Mouse (Mus musculus) lung, postnatal 0 days (tissue): ENCODE results near the gene Ifnar1. TPM values are rescaled to one million over a fixed set of nuclear protein-coding genes. Genes with fewer than 3 reads are reported as not detected.

Experiments
- ATAC-seq: fragments of 200-750 bp; cut with Nextera tagmentation; 2 replicates; pipeline ENCODE4 v1.8.0; 2017; ENCODE audit warnings: moderate library complexity
- DNase-seq: peaks from one replicate; pipeline ENCODE4 v3.0.0-alpha.2; 2016; ENCODE audit warnings: low spot score
- H3K27ac ChIP-seq: fragments of 300-500 bp; sonication (generic); 2 replicates; pipeline ENCODE4 v1.5.1; 2014; ENCODE audit warnings: antibody characterized with exemption, mild to moderate bottlenecking, low read length, mixed read lengths
- H3K27me3 ChIP-seq: fragments of 300-500 bp; sonication (generic); replicated peaks from 2 replicates; pipeline ENCODE4 v1.6.1; 2014; ENCODE audit warnings: low read length, mixed read lengths; ENCODE audit not compliant: insufficient read depth
- H3K36me3 ChIP-seq: fragments of 300-500 bp; sonication (generic); 2 replicates; pipeline ENCODE4 v1.6.1; 2014; ENCODE audit warnings: low read length, mixed read lengths; ENCODE audit not compliant: insufficient read depth
- H3K4me1 ChIP-seq: fragments of 300-500 bp; sonication (generic); 2 replicates; pipeline ENCODE4 v1.6.1; 2014; ENCODE audit warnings: antibody characterized with exemption, low read depth, low read length, mixed read lengths; ENCODE audit not compliant: insufficient read depth
- H3K4me2 ChIP-seq: fragments of 300-500 bp; sonication (generic); replicated peaks from 2 replicates; pipeline ENCODE4 v1.6.1; 2014; ENCODE audit warnings: low read depth, mild to moderate bottlenecking, low read length, moderate library complexity, mixed read lengths
- H3K4me3 ChIP-seq: fragments of 300-500 bp; sonication (generic); 2 replicates; pipeline ENCODE4 v1.5.1; 2014; ENCODE audit warnings: low read depth, low read length
- H3K9ac ChIP-seq: fragments of 300-500 bp; sonication (generic); replicated peaks from 2 replicates; pipeline ENCODE4 v1.6.1; 2014; ENCODE audit warnings: low read depth, mild to moderate bottlenecking
- H3K9me3 ChIP-seq: fragments of 300-500 bp; sonication (generic); 2 replicates; pipeline ENCODE4 v1.6.1; 2016; ENCODE audit warnings: low read length, mixed read lengths
- CTCF ChIP-seq: IDR thresholded peaks from 2 replicates; pipeline ENCODE4 v1.5.1; 2016; ENCODE audit warnings: antibody characterized with exemption, mild to moderate bottlenecking
- EP300 ChIP-seq: IDR thresholded peaks from 2 replicates; pipeline ENCODE4 v1.6.1; 2016; ENCODE audit warnings: antibody characterized with exemption, mild to moderate bottlenecking, control low read depth
- WGBS: fragments of 180-500 bp; shearing (Covaris S2); extraction: QIAGEN DNeasy Blood & Tissue Kit; methylation state at CpG from one replicate; pipeline ENCODE4 v1.1.7; 2014; 5-methylcytosine and 5-hydroxymethylcytosine counted together
- polyA plus RNA-seq: library from polyadenylated mRNA; unstranded; fragments of >200 nt; fragmentation: Nextera tagmentation; extraction: Ambion mirVana; gene quantifications from 2 replicates; pipeline ENCODE4 v1.2.1, GENCODE M21; 2015

Ifnar1 gene
- polyA plus RNA-seq, 1 experiment from 2014 or later, result 40.3 TPM

- Histone ChIP-seq H3K4me1 (no peaks in the 10 kb centered on the region), H3K4me3 (no peak overlapping the region), H3K9me3 (no peaks in the 10 kb centered on the region), H3K9ac (no peak overlapping the region), H3K4me2 (no peak overlapping the region), H3K27ac (no peak overlapping the region), H3K36me3 (no peaks in the 10 kb centered on the region), H3K27me3 (peaks cover 5% of the 10 kb centered on the region; the same call in 1 of the 2 replicates)
- TF ChIP-seq CTCF, result no peak
- no peak for TF ChIP-seq EP300
- 60% methylated on average over 6 of the region's 6 CpGs for WGBS
- ATAC-seq, result no peak
- no peak for DNase-seq
Measured at GRCm38 (mm10) chr16:91531856-91532255, 46.8 kb downstream of the Ifnar1 start.

DNA sequence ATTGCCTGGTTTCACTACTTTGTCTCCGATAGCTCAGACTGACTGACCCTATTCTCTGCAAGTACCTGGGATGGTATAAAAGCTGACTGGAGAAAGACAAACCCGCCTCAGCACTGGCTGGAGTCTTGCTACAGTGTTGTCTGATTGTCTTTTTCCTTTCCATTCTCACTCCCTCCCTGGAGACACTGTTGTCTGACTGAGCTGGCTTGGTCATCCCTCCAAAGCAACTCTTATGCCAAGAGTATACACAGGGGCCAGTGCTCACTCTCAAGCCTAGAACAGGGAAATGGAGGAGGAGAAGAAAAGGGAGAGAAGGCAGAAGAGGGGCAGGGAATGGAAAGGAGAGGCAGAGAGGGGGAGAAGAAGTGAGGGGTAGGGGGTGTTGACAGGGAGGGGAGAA lies 47.4 kb downstream of the Ifnar1 start:
- Histone ChIP-seq H3K9me3 (no peaks in the 10 kb centered on the region), H3K9ac (no peak overlapping the region), H3K27me3 (peaks cover 5% of the 10 kb centered on the region; the same call in 1 of the 2 replicates), H3K4me3 (no peak overlapping the region), H3K27ac (no peak overlapping the region), H3K4me2 (no peak overlapping the region), H3K4me1 (no peaks in the 10 kb centered on the region), H3K36me3 (no peaks in the 10 kb centered on the region)
- DNase-seq (no peak), ATAC-seq (no peak)
- TF ChIP-seq EP300 (no peak), CTCF (no peak)
- WGBS, result 58% methylated on average over 2 of the region's 2 CpGs

DNA sequence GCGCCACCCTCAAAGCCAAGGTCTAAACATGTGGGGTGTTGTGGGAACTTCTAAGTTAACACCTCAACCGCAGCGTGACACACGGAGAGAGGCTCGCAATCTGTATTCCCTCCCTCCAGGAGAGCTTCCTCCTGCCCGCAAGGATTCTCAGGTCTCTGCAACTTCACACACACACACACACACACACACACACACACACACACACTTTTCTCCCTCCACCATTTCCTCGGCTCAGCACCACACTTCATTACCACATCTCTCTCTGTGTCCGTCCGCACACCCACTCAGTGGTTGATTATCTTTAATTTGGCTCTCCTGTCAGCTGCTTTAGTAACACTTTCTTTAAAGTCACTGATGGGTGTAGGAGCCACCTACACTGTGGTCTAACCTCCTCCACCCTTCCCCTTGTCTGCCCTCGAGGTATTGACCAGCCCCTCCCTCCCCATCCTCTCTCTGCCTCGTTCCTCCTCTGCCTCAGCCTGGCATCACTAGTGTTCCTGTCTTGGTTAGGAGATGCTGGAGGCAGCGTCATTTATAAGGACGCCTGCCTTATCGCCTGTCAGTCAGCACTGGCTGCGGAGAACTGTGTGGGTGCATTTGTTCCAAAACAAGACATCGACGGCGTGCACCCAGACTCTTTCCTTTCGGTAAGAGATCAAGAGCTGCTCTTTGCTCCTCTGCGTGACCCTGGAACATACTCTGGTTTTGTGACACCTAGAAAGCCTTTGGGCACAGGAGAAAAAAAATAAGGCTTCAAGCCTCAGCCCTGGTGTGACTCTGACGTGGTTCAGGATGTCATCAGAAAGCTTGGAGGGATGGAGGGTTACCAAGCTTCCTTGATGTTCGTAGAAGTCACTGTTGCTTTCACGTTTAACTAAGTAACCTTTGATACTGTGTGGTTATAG lies 48.3 kb downstream of the Ifnar1 start:
- no peak for ATAC-seq
- DNase-seq, result no peak
- H3K36me3 ChIP-seq, result no peaks in the 10 kb centered on the region
- H3K4me1 ChIP-seq, result peaks cover 2% of the 10 kb centered on the region; the same call in 1 of the 2 replicates
- 48% methylated on average over 23 of the region's 23 CpGs for WGBS
- no peak overlapping the region for H3K4me2 ChIP-seq
- no peak for TF ChIP-seq EP300
- no peak for TF ChIP-seq CTCF
- no peak overlapping the region for H3K4me3 ChIP-seq
- no peaks in the 10 kb centered on the region for H3K9me3 ChIP-seq
- no peak overlapping the region for H3K27ac ChIP-seq
- H3K27me3 ChIP-seq, result peaks cover 5% of the 10 kb centered on the region; the same call in 1 of the 2 replicates
- H3K9ac ChIP-seq, result no peak overlapping the region

DNA sequence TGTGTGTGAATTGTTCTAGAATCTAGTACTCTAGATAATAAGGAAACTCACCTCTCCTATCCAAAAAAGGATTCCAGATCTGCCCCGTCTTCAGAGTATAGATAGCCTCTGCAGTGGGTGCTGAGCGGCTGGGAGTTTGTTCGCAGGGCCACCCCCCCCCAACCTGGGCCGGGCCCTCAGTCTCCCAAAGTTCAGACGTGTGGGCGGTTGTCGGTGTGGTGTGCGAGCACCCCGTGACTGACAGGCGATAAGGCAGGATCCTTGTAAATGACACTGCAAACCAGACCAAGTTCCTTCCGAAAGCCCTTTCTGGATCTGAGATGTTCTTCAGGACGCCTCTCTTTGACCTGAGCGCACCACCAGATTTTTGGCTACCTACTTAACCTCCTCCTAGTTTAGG lies 49.4 kb downstream of the Ifnar1 start:
- Histone ChIP-seq H3K4me1 (peaks cover 3% of the 10 kb centered on the region; the same call in 1 of the 2 replicates), H3K27me3 (peaks cover 5% of the 10 kb centered on the region; the same call in 1 of the 2 replicates), H3K9me3 (no peaks in the 10 kb centered on the region), H3K4me2 (no peak overlapping the region), H3K4me3 (no peak overlapping the region), H3K9ac (no peak overlapping the region), H3K36me3 (no peaks in the 10 kb centered on the region), H3K27ac (no peak overlapping the region)
- ATAC-seq (peak; percentile 63), DNase-seq (peak; percentile 94)
- no peak for TF ChIP-seq EP300
- no peak for TF ChIP-seq CTCF
- 51% methylated on average over 13 of the region's 13 CpGs for WGBS

GRCm38 (mm10) chr16:91534888-91535287 lies 49.9 kb downstream of the Ifnar1 start:
- ATAC-seq (peak; percentile 59), DNase-seq (no peak)
- peaks cover 5% of the 10 kb centered on the region; the same call in 1 of the 2 replicates for H3K27me3 ChIP-seq
- no peak for TF ChIP-seq CTCF
- TF ChIP-seq EP300, result no peak
- H3K9ac ChIP-seq, result no peak overlapping the region
- H3K4me2 ChIP-seq, result no peak overlapping the region
- H3K4me3 ChIP-seq, result no peak overlapping the region
- H3K9me3 ChIP-seq, result no peaks in the 10 kb centered on the region
- peaks cover 3% of the 10 kb centered on the region; the same call in 1 of the 2 replicates for H3K4me1 ChIP-seq
- no peaks in the 10 kb centered on the region for H3K36me3 ChIP-seq
- no peak overlapping the region for H3K27ac ChIP-seq
- WGBS, result 72% methylated on average over 6 of the region's 6 CpGs

- Histone ChIP-seq H3K27me3 (peaks cover 5% of the 10 kb centered on the region; the same call in 1 of the 2 replicates), H3K4me1 (peaks cover 3% of the 10 kb centered on the region; the same call in 1 of the 2 replicates), H3K36me3 (no peaks in the 10 kb centered on the region), H3K27ac (no peak overlapping the region), H3K4me3 (no peak overlapping the region), H3K9ac (no peak overlapping the region), H3K4me2 (no peak overlapping the region), H3K9me3 (no peaks in the 10 kb centered on the region)
- ATAC-seq (no peak), DNase-seq (no peak)
- WGBS, result 87% methylated on average over 6 of the region's 6 CpGs
- TF ChIP-seq EP300 (no peak), CTCF (no peak)
Measured at GRCm38 (mm10) chr16:91536372-91536771, 51.3 kb downstream of the Ifnar1 start.
